Mouse (Mus musculus) heart, embryonic 15.5 days (tissue): Measurements from ENCODE around the gene Spag4. TPM values are rescaled to one million over a fixed set of nuclear protein-coding genes. Genes with fewer than 3 reads are reported as not detected.
A peak's percentile ranks its signal among the peaks of the same experiment; 100 is the strongest.
"Not testable (repeated sequence)": the region's sequence is repeated elsewhere in the genome, so short reads cannot be mapped to it uniquely, and the experiment has no call there.

Experiments used
- ATAC-seq: fragments of 200-750 bp; cut with Nextera tagmentation; replicated peaks from 2 replicates; pipeline ENCODE4 v1.8.0; 2017; ENCODE audit warnings: low read depth, moderate TSS enrichment; ENCODE audit not compliant: insufficient number of reproducible peaks, insufficient read depth, low FRiP score
- H3K27ac ChIP-seq: fragments of 300-500 bp; sonication (generic); 2 replicates; pipeline ENCODE4 v1.5.1; 2015; ENCODE audit warnings: mild to moderate bottlenecking, inconsistent platforms
- H3K27me3 ChIP-seq: fragments of 300-500 bp; sonication (generic); 2 replicates; pipeline ENCODE4 v1.6.1; 2015; ENCODE audit warnings: inconsistent platforms
- H3K36me3 ChIP-seq: fragments of 300-500 bp; sonication (generic); 2 replicates; pipeline ENCODE4 v1.6.1; 2015; ENCODE audit warnings: mild to moderate bottlenecking, inconsistent platforms
- H3K4me1 ChIP-seq: fragments of 300-500 bp; sonication (generic); replicated peaks from 2 replicates; pipeline ENCODE4 v1.6.1; 2015; ENCODE audit warnings: inconsistent platforms
- H3K4me2 ChIP-seq: fragments of 300-500 bp; sonication (generic); 2 replicates; pipeline ENCODE4 v1.6.1; 2015; ENCODE audit warnings: inconsistent platforms, mild to moderate bottlenecking, moderate library complexity
- H3K4me3 ChIP-seq: fragments of 300-500 bp; sonication (generic); 2 replicates; pipeline ENCODE4 v1.5.1; 2015; ENCODE audit warnings: mild to moderate bottlenecking, inconsistent platforms
- H3K9ac ChIP-seq: fragments of 300-500 bp; sonication (generic); 2 replicates; pipeline ENCODE4 v1.6.1; 2015; ENCODE audit warnings: mild to moderate bottlenecking, inconsistent platforms
- H3K9me3 ChIP-seq: fragments of 300-500 bp; sonication (generic); replicated peaks from 2 replicates; pipeline ENCODE4 v1.6.1; 2016; ENCODE audit warnings: inconsistent platforms
- WGBS: fragments of 180-500 bp; shearing (Covaris S2); methylation state at CpG from one replicate; pipeline ENCODE4 v1.1.7; 2015; ENCODE audit warnings: mixed read lengths; 5-methylcytosine and 5-hydroxymethylcytosine counted together
- polyA plus RNA-seq: library from polyadenylated mRNA; unstranded; fragments of >200 nt; fragmentation: Nextera tagmentation; extraction: Ambion mirVana; gene quantifications from 2 replicates; pipeline ENCODE4 v1.2.1, GENCODE M21; 2015

Gene Spag4
- polyA plus RNA-seq, 1 experiment from 2014 or later, result 1.9 TPM

- WGBS, result under 1% methylated on average over 74 of the region's 74 CpGs
Observed at GRCm38 (mm10) chr2:156111358-156112079, 46.5 kb downstream of the Spag4 start, which contains the start of the genes Cpne1 and Rbm12. Gene Cpne1, minus strand, starts transcription at chr2:156111965. Gene Rbm12, minus strand, starts transcription at chr2:156111978.

GRCm38 (mm10) chr2:156112080-156112423 is 47.1 kb downstream of the Spag4 start:
- ATAC-seq, H3K9me3 ChIP-seq, H3K27me3 ChIP-seq, H3K36me3 ChIP-seq: not testable (repeated sequence)
- peak overlapping the region; percentile 93 for H3K27ac ChIP-seq
- H3K9ac ChIP-seq, result peak overlapping the region; percentile 95
- peak overlapping the region; percentile 91 for H3K4me3 ChIP-seq
- peaks cover 13% of the 10 kb centered on the region for H3K4me1 ChIP-seq
- peak overlapping the region; percentile 56 for H3K4me2 ChIP-seq
- 16% methylated on average over 5 of the region's 5 CpGs for WGBS

More at GRCm38 (mm10) chr2:156111358-156112079, 46.5 kb downstream of the Spag4 start, which contains the start of the genes Cpne1 and Rbm12:
- Histone ChIP-seq H3K4me3 (peak within 1 kb of the TSS; percentile 91), H3K9me3 (no peaks in the 10 kb centered on the region), H3K4me2 (peak within 1 kb of the TSS; percentile 78), H3K27me3 (no peaks in the 10 kb centered on the region), H3K27ac (peak within 1 kb of the TSS; percentile 93), H3K36me3 (no peaks in the 10 kb centered on the region), H3K4me1 (peaks cover 13% of the 10 kb centered on the region), H3K9ac (peak within 1 kb of the TSS; percentile 95)
- peak; percentile 93 for ATAC-seq

- Histone ChIP-seq H3K4me3 (no peak overlapping the region), H3K36me3 (peaks cover 13% of the 10 kb centered on the region; the same call in 1 of the 2 replicates), H3K4me2 (no peak overlapping the region), H3K27me3 (no peaks in the 10 kb centered on the region), H3K9me3 (no peaks in the 10 kb centered on the region), H3K9ac (no peak overlapping the region), H3K4me1 (no peaks in the 10 kb centered on the region), H3K27ac (no peak overlapping the region)
- no peak for ATAC-seq
Observed at GRCm38 (mm10) chr2:156119566-156119965, 54.6 kb downstream of the Spag4 start.

Other genes starting within 250 kb of the Spag4 start
- gene BC029722, start 245.7 kb upstream of the Spag4 start, polyA plus RNA-seq, result 14.8 and 16.8 TPM in 2 replicates
- gene Eif6, start 238.2 kb upstream of the Spag4 start, polyA plus RNA-seq, result 107 and 132 TPM in 2 replicates
- 0.05 and 0.08 TPM in 2 replicates for gene Fam83c, start 230.3 kb upstream of the Spag4 start, polyA plus RNA-seq
- gene Uqcc1, start 134.9 kb upstream of the Spag4 start, polyA plus RNA-seq, result 114 and 134 TPM in 2 replicates
- not detected in 2 replicates for gene Gm15557, start 124.4 kb upstream of the Spag4 start, polyA plus RNA-seq
- 0.30 and 0.61 TPM in 2 replicates for gene Gdf5, start 119.8 kb upstream of the Spag4 start, polyA plus RNA-seq
- gene Cep250, start 108.7 kb upstream of the Spag4 start, polyA plus RNA-seq, result 7.7 and 11.0 TPM in 2 replicates
- 0.63 and 1.2 TPM in 2 replicates for gene 6430550D23Rik, start 57.2 kb upstream of the Spag4 start, polyA plus RNA-seq
- gene Ergic3, start 57.1 kb upstream of the Spag4 start, polyA plus RNA-seq, result 126 and 184 TPM in 2 replicates
- not detected in 2 replicates for gene Fer1l4, start 12.2 kb upstream of the Spag4 start, polyA plus RNA-seq
- 22.7 and 30.1 TPM in 2 replicates for gene Cpne1, start 46.8 kb downstream of the Spag4 start, polyA plus RNA-seq
- gene Rbm12, start 46.8 kb downstream of the Spag4 start, polyA plus RNA-seq, result 14.0 and 18.1 TPM in 2 replicates
- 10.5 and 11.6 TPM in 2 replicates for gene Gm28036, start 61.9 kb downstream of the Spag4 start, polyA plus RNA-seq
- gene Romo1, start 78.9 kb downstream of the Spag4 start, polyA plus RNA-seq, result 324 and 427 TPM in 2 replicates
- gene Nfs1, start 79.0 kb downstream of the Spag4 start, polyA plus RNA-seq, result 58.2 and 63.4 TPM in 2 replicates
- gene Rbm39, start 115.1 kb downstream of the Spag4 start, polyA plus RNA-seq, result 360 and 407 TPM in 2 replicates
- 41.5 and 53.9 TPM in 2 replicates for gene Phf20, start 131.3 kb downstream of the Spag4 start, polyA plus RNA-seq
- 2.6 TPM in 2 replicates for gene Cnbd2, start 247.1 kb downstream of the Spag4 start, polyA plus RNA-seq
- gene Scand1, start 247.5 kb downstream of the Spag4 start, polyA plus RNA-seq, result 56.0 and 61.0 TPM in 2 replicates